Mouse (Mus musculus): ENCODE results near the gene Hoxa5. TPM values are rescaled to one million over a fixed set of nuclear protein-coding genes. Genes with fewer than 3 reads are reported as not detected.
A peak's percentile ranks its signal among the peaks of the same experiment; 100 is the strongest.

Gene Hoxa5
- polyA plus RNA-seq, 1 experiment from 2014 or later: 21.4 TPM

- H3K27me3 ChIP-seq: no peaks in the 10 kb centered on the region
- DNase-seq (ENCODE audit: low read depth, low spot score): no peak
Measured at GRCm38 (mm10) chr6:52241001-52241621, 36.7 kb upstream of the Hoxa5 start.

GRCm38 (mm10) chr6:52240389-52241000 lies 36.1 kb upstream of the Hoxa5 start, which contains the start of gene Hoxa10:
Gene Hoxa10, minus strand, starts transcription at chr6:52240854.
- POLR2A ChIA-PET: interaction anchor here (0.7 to 37.4 kb wide), 7 partner anchors 12 to 771 kb away, joined by 3 to 778 read pairs (median 4); partner anchors contain the start of genes 5730596B20Rik, Cbx3, Gm28308 and Hnrnpa2b1
- CTCF ChIA-PET: interaction anchor here (0.7 to 3.4 kb wide), 15 partner anchors 9 to 80 kb away, joined by 3 to 20 read pairs (median 4); partner anchors contain the start of genes Hoxa7 and Hoxa9
- in situ Hi-C loops (cut with MboI; ENCODE audit: low pct_unique_long_range_greater_than_20kb): loop anchor here (25.0 kb wide), 1 partner anchor 1253 kb away; no protein-coding TSS in a partner anchor
- no peak for DNase-seq (ENCODE audit: low read depth, low spot score)
- no peaks in the 10 kb centered on the region for H3K27me3 ChIP-seq
- peak; percentile 59 for ATAC-seq
- TF ChIP-seq CTCF (IDR thresholded peaks at IDR 0.05): no peak

More at GRCm38 (mm10) chr6:52241001-52241621, 36.7 kb upstream of the Hoxa5 start:
- POLR2A ChIA-PET: interaction anchor here (0.7 to 37.4 kb wide), 6 partner anchors 11 to 771 kb away, joined by 3 to 778 read pairs (median 5); partner anchors contain the start of genes 5730596B20Rik, Cbx3, Gm28308 and Hnrnpa2b1
- CTCF ChIA-PET: interaction anchor here (0.7 to 3.4 kb wide), 13 partner anchors 9 to 81 kb away, joined by 3 to 20 read pairs (median 4); partner anchors contain the start of genes Hoxa7 and Hoxa9
- no peak for ATAC-seq
- TF ChIP-seq CTCF (IDR thresholded peaks at IDR 0.05): no peak
- in situ Hi-C loops (cut with MboI; ENCODE audit: low pct_unique_long_range_greater_than_20kb): loop anchor here (25.0 kb wide), 1 partner anchor 1254 kb away; no protein-coding TSS in a partner anchor

GRCm38 (mm10) chr6:52239625-52240388 lies 35.4 kb upstream of the Hoxa5 start:
- no peaks in the 10 kb centered on the region for H3K27me3 ChIP-seq
- CTCF ChIA-PET: interaction anchor here (1.0 to 3.4 kb wide), 10 partner anchors 10 to 56 kb away, joined by 3 to 20 read pairs (median 4); partner anchors contain the start of genes Hoxa7 and Hoxa9
- POLR2A ChIA-PET: interaction anchor here (1.3 to 37.4 kb wide), 6 partner anchors 7 to 599 kb away, joined by 3 to 778 read pairs (median 6); partner anchors contain the start of genes 5730596B20Rik, Gm28308, Hoxa3 and Hoxa5
- DNase-seq (ENCODE audit: low read depth, low spot score) (no peak), ATAC-seq (no peak)
- in situ Hi-C loops (cut with MboI; ENCODE audit: low pct_unique_long_range_greater_than_20kb): loop anchor here (25.0 kb wide), 1 partner anchor 1253 kb away; no protein-coding TSS in a partner anchor
- TF ChIP-seq CTCF (IDR thresholded peaks at IDR 0.05): no peak

- ATAC-seq: no peak
- H3K27me3 ChIP-seq: no peaks in the 10 kb centered on the region
- CTCF ChIA-PET: interaction anchor here (1.4 to 3.4 kb wide), 5 partner anchors 9 to 236 kb away, joined by 3 to 20 read pairs (median 5); partner anchors contain the start of genes Hoxa7 and Hoxa9
- in situ Hi-C loops (cut with MboI; ENCODE audit: low pct_unique_long_range_greater_than_20kb): loop anchor here (25.0 kb wide), 1 partner anchor 1252 kb away; no protein-coding TSS in a partner anchor
- TF ChIP-seq CTCF (IDR thresholded peaks at IDR 0.05): no peak
- DNase-seq (ENCODE audit: low read depth, low spot score): no peak
- POLR2A ChIA-PET: interaction anchor here (1.4 to 37.4 kb wide), 4 partner anchors 8 to 61 kb away, joined by 4 to 778 read pairs (median 192); partner anchors contain the start of genes 5730596B20Rik, Gm28308, Hoxa3 and Hoxa5
Measured at GRCm38 (mm10) chr6:52238976-52239375, 34.6 kb upstream of the Hoxa5 start.

- no peak for TF ChIP-seq CTCF (IDR thresholded peaks at IDR 0.05)
- ChIA-PET CTCF (interaction anchor here (1.0 to 3.4 kb wide), 6 partner anchors 8 to 237 kb away, joined by 3 to 20 read pairs (median 5); partner anchors contain the start of genes Hoxa7 and Hoxa9), POLR2A (interaction anchor here (0.7 to 37.4 kb wide), 4 partner anchors 9 to 1485 kb away, joined by 3 to 778 read pairs (median 192); partner anchors contain the start of genes 5730596B20Rik, Gm28308, Hoxa3 and Hoxa6)
- DNase-seq (ENCODE audit: low read depth, low spot score) (no peak), ATAC-seq (no peak)
- in situ Hi-C loops (cut with MboI; ENCODE audit: low pct_unique_long_range_greater_than_20kb): loop anchor here (25.0 kb wide), 1 partner anchor 1251 kb away; no protein-coding TSS in a partner anchor
- H3K27me3 ChIP-seq: no peaks in the 10 kb centered on the region
Measured at GRCm38 (mm10) chr6:52238155-52238545, 33.8 kb upstream of the Hoxa5 start.

- ATAC-seq: no peak
- TF ChIP-seq CTCF (IDR thresholded peaks at IDR 0.05): no peak
- DNase-seq (ENCODE audit: low read depth, low spot score): no peak
- ChIA-PET CTCF (interaction anchor here (1.0 to 3.4 kb wide), 8 partner anchors 7 to 236 kb away, joined by 4 to 20 read pairs (median 8); partner anchors contain the start of genes Gm28308, Hoxa3, Hoxa7 and Hoxa9), POLR2A (interaction anchor here (0.7 to 37.4 kb wide), 6 partner anchors 1 to 1485 kb away, joined by 3 to 778 read pairs (median 192); partner anchors contain the start of genes 5730596B20Rik, Gm28308, Hoxa10 and Hoxa11)
- H3K27me3 ChIP-seq: no peaks in the 10 kb centered on the region
- in situ Hi-C loops (cut with MboI; ENCODE audit: low pct_unique_long_range_greater_than_20kb): loop anchor here (25.0 kb wide), 1 partner anchor 1250 kb away; no protein-coding TSS in a partner anchor
Measured at GRCm38 (mm10) chr6:52237346-52238154, 33.2 kb upstream of the Hoxa5 start.

GRCm38 (mm10) chr6:52236806-52237205 lies 32.4 kb upstream of the Hoxa5 start:
- POLR2A ChIA-PET: interaction anchor here (1.0 to 37.4 kb wide), 4 partner anchors 2 to 233 kb away, joined by 3 to 778 read pairs (median 578); partner anchors contain the start of genes 5730596B20Rik, Gm28308, Hoxa10 and Hoxa11
- ATAC-seq (no peak), DNase-seq (ENCODE audit: low read depth, low spot score) (no peak)
- CTCF ChIA-PET: interaction anchor here (1.6 to 2.3 kb wide), 3 partner anchors 16 to 22 kb away, joined by 4 to 18 read pairs (median 11); partner anchors contain the start of genes Gm28308, Hoxa3 and Hoxa7
- in situ Hi-C loops (cut with MboI; ENCODE audit: low pct_unique_long_range_greater_than_20kb): loop anchor here (25.0 kb wide), 1 partner anchor 1250 kb away; no protein-coding TSS in a partner anchor
- TF ChIP-seq CTCF (IDR thresholded peaks at IDR 0.05): no peak
- no peaks in the 10 kb centered on the region for H3K27me3 ChIP-seq

GRCm38 (mm10) chr6:52235866-52236265 lies 31.5 kb upstream of the Hoxa5 start:
- no peak for TF ChIP-seq CTCF (IDR thresholded peaks at IDR 0.05)
- no peak for DNase-seq (ENCODE audit: low read depth, low spot score)
- no peaks in the 10 kb centered on the region for H3K27me3 ChIP-seq
- no peak for ATAC-seq
- ChIA-PET CTCF (interaction anchor here (0.9 to 2.3 kb wide), 6 partner anchors 9 to 61 kb away, joined by 3 to 18 read pairs (median 4); partner anchors contain the start of genes Gm28308, Hoxa11, Hoxa3 and Hoxa7), POLR2A (interaction anchor here (21.2 to 37.4 kb wide), 3 partner anchors 3 to 58 kb away, joined by 378 to 778 read pairs (median 778); partner anchors contain the start of genes 5730596B20Rik, Gm28308, Hoxa10 and Hoxa11)
- in situ Hi-C loops (cut with MboI; ENCODE audit: low pct_unique_long_range_greater_than_20kb): loop anchor here (25.0 kb wide), 1 partner anchor 1249 kb away; no protein-coding TSS in a partner anchor

Measured in Patski (cell line).